Mouse (Mus musculus): Measurements from ENCODE around the gene St3gal5. TPM values are rescaled to one million over a fixed set of nuclear protein-coding genes. Genes with fewer than 3 reads are reported as not detected.

St3gal5 gene
- polyA plus RNA-seq (2012; rRNA removed) = 2.9 and 3.8 TPM in 2 replicates

DNA sequence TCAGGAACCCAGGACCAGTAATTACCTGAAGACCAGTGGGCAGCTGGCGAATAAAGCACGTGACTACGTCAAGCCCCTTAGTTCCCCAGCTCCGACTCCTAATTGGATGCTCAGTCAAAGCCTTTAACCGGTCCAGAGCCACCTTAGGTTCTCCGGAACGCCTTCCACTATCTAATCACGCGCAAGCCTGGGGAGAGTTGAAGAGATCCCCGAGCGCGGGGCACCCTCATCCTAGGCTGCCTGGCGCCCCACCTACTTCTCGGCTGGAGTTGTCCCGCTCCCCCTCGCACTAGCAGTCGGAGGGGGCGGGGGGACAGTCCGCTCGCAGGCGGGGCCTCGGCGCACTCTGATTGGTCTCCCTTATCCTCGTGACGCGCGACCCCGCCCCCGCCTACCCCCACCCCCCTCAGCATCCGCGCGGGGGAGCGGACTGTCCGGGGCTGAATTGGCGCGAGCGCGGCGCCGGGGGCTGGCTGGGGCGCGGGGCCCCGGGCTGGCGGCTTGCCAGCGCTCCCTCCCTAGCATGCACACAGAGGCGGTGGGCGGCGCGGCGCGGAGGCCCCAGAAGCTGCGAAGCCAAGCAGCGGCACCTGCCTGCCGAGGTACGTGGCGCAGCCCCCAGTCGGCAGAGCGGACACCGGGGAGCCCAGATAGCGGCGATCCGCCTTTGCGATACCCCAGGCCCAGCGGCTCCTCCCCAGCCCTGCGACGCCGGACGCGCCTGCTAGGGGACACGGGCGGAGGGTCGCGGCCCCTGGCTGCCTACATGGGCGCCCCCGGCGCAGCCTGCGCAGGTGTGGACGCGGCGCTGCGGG is at the start of gene St3gal5:
TSS of gene St3gal5 (plus strand) at position 412 of the 815 bp plus-strand sequence.

Other genes with a start within 250 kb of the St3gal5 start
- gene Ptcd3, start 188.8 kb upstream of the St3gal5 start, polyA plus RNA-seq (2012; rRNA removed) = 4.5 and 6.2 TPM in 2 replicates
- gene Polr1a, start 188.5 kb upstream of the St3gal5 start, polyA plus RNA-seq (2012; rRNA removed) = 7.0 and 9.3 TPM in 2 replicates
- 10.7 and 12.6 TPM in 2 replicates for gene Atoh8, start 138.0 kb downstream of the St3gal5 start, polyA plus RNA-seq (2012; rRNA removed)
- gene Sftpb, start 207.0 kb downstream of the St3gal5 start, polyA plus RNA-seq (2012; rRNA removed) = 0.29 and 0.33 TPM in 2 replicates
- 8.6 and 11.0 TPM in 2 replicates for gene Usp39, start 247.6 kb downstream of the St3gal5 start, polyA plus RNA-seq (2012; rRNA removed)
- 15.1 and 16.6 TPM in 2 replicates for gene 0610030E20Rik, start 249.7 kb downstream of the St3gal5 start, polyA plus RNA-seq (2012; rRNA removed)